Mouse (Mus musculus) stomach, postnatal 0 days (tissue): ENCODE results near the gene Glrx5.

Experiments used
- CTCF ChIP-seq: IDR thresholded peaks from 2 replicates; pipeline ENCODE4 v1.5.1; 2016; ENCODE audit warnings: antibody characterized with exemption, low read depth, mild to moderate bottlenecking, moderate library complexity
- EP300 ChIP-seq: optimal IDR thresholded peaks from 2 replicates; pipeline ENCODE3; 2016; ENCODE audit warnings: antibody characterized with exemption

GRCm38 (mm10) chr12:105038211-105038610, 5.7 kb downstream of the Glrx5 start:
- TF ChIP-seq EP300 (no peak), CTCF (no peak)
